9 mouse cellular contexts compared by ENCODE assay signal in genomic region chr8:94913061-94913660, GRCm38 (mm10). TPM values are rescaled to one million over a fixed set of nuclear protein-coding genes. Genes with fewer than 3 reads are reported as not detected.
DNase-seq lines count a peak whose midpoint lies in the region; ATAC-seq and TF ChIP-seq lines count a peak whose summit lies in the region.
"Had no signal": no experiment of that assay in that cellular context is flagged by ENCODE, and none has a peak within 500 bp of the region (broad histone marks: within the 10 kb centered on the region; RNA-seq: fewer than 3 reads in every experiment).

No protein-coding gene starts in this region.

- 3% methylated on average over 72 of the region's 77 CpGs for WGBS in hindbrain, embryonic 11.5 days

- no peaks in the 10 kb centered on the region for H3K36me3 ChIP-seq in hindbrain, embryonic 11.5 days (ENCODE audit: control insufficient read depth, insufficient read depth, low read length)

- H3K4me3 ChIP-seq in embryonic fibroblast, embryonic 13.5 days (ENCODE audit: insufficient read depth, low read length) = no peak overlapping the region
- peak overlapping the region; percentile 44 for H3K4me3 ChIP-seq in hindbrain, embryonic 11.5 days (ENCODE audit: low read depth, low read length)
- H3K4me3 ChIP-seq in left cerebral cortex, adult 2 months = peak overlapping the region; percentile 49

- ATAC-seq in hindbrain, embryonic 11.5 days (ENCODE audit: low FRiP score) = peak; percentile 69

- H3K4me1 ChIP-seq in embryonic fibroblast, embryonic 13.5 days (ENCODE audit: control insufficient read depth, insufficient read depth, low read length) = peaks cover 18% of the 10 kb centered on the region
- H3K4me1 ChIP-seq in hindbrain, embryonic 11.5 days (replicated peaks; ENCODE audit: control insufficient read depth, insufficient read depth, low read length) = peaks cover 7% of the 10 kb centered on the region; the same call in 1 of the 2 replicates

- peak overlapping the region; percentile 90 for H3K4me2 ChIP-seq in hindbrain, embryonic 11.5 days (replicated peaks; ENCODE audit: low read depth, low read length)

- no peaks in the 10 kb centered on the region for H3K9me3 ChIP-seq in hindbrain, embryonic 11.5 days (ENCODE audit: control insufficient read depth, low read length)

- DNase-seq in urinary bladder, adult 2 months (ENCODE audit: low spot score) = peak; percentile 60
- no peak for DNase-seq in urinary bladder, postnatal 10 days (ENCODE audit: low spot score)
- peak; percentile 83 for DNase-seq in hindbrain, embryonic 11.5 days (ENCODE audit: low spot score)
- peak; percentile 56 to 60 for DNase-seq in left cerebral cortex, adult 2 months (ENCODE audit: extremely low spot score in 1 of 2, low spot score in 2 of 2)
- DNase-seq in lung, postnatal 14 days = peak; percentile 79
- peak; percentile 61 to 72 for DNase-seq in right cerebral cortex, postnatal 10 days (ENCODE audit: low spot score in 2 of 2)
- DNase-seq in thymus, postnatal 36 days = no peak

- no peak for TF ChIP-seq POLR2A in embryonic fibroblast, embryonic 13.5 days (IDR thresholded peaks at IDR 0.05; ENCODE audit: low read depth, low read length)

- peak; percentile 9; the same call in 1 of the 2 replicates for TF ChIP-seq CTCF in embryonic fibroblast, embryonic 13.5 days (IDR thresholded peaks at IDR 0.05; ENCODE audit: borderline replicate concordance, insufficient read depth, low read length)
- peak; percentile 52 for TF ChIP-seq CTCF in left cerebral cortex, adult 2 months (IDR thresholded peaks at IDR 0.05)

- peaks cover 18% of the 10 kb centered on the region for H3K27me3 ChIP-seq in hindbrain, embryonic 11.5 days (ENCODE audit: control insufficient read depth, insufficient read depth, low read length)

- intact Hi-C loops in left cerebral cortex, adult 2 months (cut with DNase I) = no loop called here

- H3K27ac ChIP-seq in embryonic fibroblast, embryonic 13.5 days (ENCODE audit: insufficient read depth, low read length) = peak overlapping the region; percentile 67; the same call in 1 of the 2 replicates
- no peak overlapping the region for H3K27ac ChIP-seq in hindbrain, embryonic 11.5 days (ENCODE audit: low read depth, low read length)
- no peak overlapping the region for H3K27ac ChIP-seq in left cerebral cortex, adult 2 months
- H3K27ac ChIP-seq: macrophage had no signal

- H3K9ac ChIP-seq in hindbrain, embryonic 11.5 days (ENCODE audit: low read depth, low read length) = peak overlapping the region; percentile 54

RNA-seq across cellular contexts. Expression of gene Ccdc102a, which starts 4.7 kb away (rescaled TPM):
- 36.5 and 36.8 TPM in 2 replicates for polyA plus RNA-seq in urinary bladder, adult 2 months (2012; rRNA removed)
- polyA plus RNA-seq in embryonic fibroblast, embryonic 13.5 days (2011; ENCODE audit: insufficient read length, low read depth, missing spikeins) = 39.2 and 43.7 TPM in 2 replicates
- polyA plus RNA-seq in hindbrain, embryonic 11.5 days (2014; fragmentation: Nextera tagmentation; extraction: Ambion mirVana) = 18.5 and 19.2 TPM in 2 replicates
- 1 to 10 TPM; 1.6 to 2.0 TPM for total RNA-seq in left cerebral cortex, adult 2 months (2021)

RNA-seq across cellular contexts. Expression of gene Adgrg5, which starts 10.3 kb away (rescaled TPM):
- 1.4 TPM in 2 replicates for polyA plus RNA-seq in urinary bladder, adult 2 months (2012; rRNA removed)
- 0.49 and 0.63 TPM in 2 replicates for polyA plus RNA-seq in embryonic fibroblast, embryonic 13.5 days (2011; ENCODE audit: insufficient read length, low read depth, missing spikeins)
- polyA plus RNA-seq in hindbrain, embryonic 11.5 days (2014; fragmentation: Nextera tagmentation; extraction: Ambion mirVana) = 0.14 TPM in 2 replicates
- not detected for total RNA-seq in left cerebral cortex, adult 2 months (2021)

RNA-seq across cellular contexts. Expression of gene Dok4, which starts 37.0 kb away (rescaled TPM):
- 12.4 and 13.6 TPM in 2 replicates for polyA plus RNA-seq in urinary bladder, adult 2 months (2012; rRNA removed)
- polyA plus RNA-seq in embryonic fibroblast, embryonic 13.5 days (2011; ENCODE audit: insufficient read length, low read depth, missing spikeins) = 8.7 and 9.3 TPM in 2 replicates
- 13.5 and 14.7 TPM in 2 replicates for polyA plus RNA-seq in hindbrain, embryonic 11.5 days (2014; fragmentation: Nextera tagmentation; extraction: Ambion mirVana)
- 10 to 100 TPM; 17.6 to 19.2 TPM for total RNA-seq in left cerebral cortex, adult 2 months (2021)

RNA-seq across cellular contexts. Expression of gene Polr2c, which starts 55.9 kb away (rescaled TPM):
- polyA plus RNA-seq in urinary bladder, adult 2 months (2012; rRNA removed) = 89.5 and 99.2 TPM in 2 replicates
- polyA plus RNA-seq in embryonic fibroblast, embryonic 13.5 days (2011; ENCODE audit: insufficient read length, low read depth, missing spikeins) = 84.6 and 92.0 TPM in 2 replicates
- polyA plus RNA-seq in hindbrain, embryonic 11.5 days (2014; fragmentation: Nextera tagmentation; extraction: Ambion mirVana) = 159 and 165 TPM in 2 replicates
- 10 to 100 TPM; 72.1 to 79.8 TPM for total RNA-seq in left cerebral cortex, adult 2 months (2021)

Comparison
In these comparisons a context has a peak if more than half of its experiments do, and no peak if none do; other contexts are left out.
1. DNase-seq: peak in urinary bladder, adult 2 months (single experiment), hindbrain, embryonic 11.5 days (single experiment), left cerebral cortex, adult 2 months (2 of 2), lung, postnatal 14 days (single experiment) and right cerebral cortex, postnatal 10 days (2 of 2); none in urinary bladder, postnatal 10 days (single experiment) and thymus, postnatal 36 days (0 of 2).